Mouse (Mus musculus) gastrocnemius, postnatal 10 days (tissue): ENCODE data around the gene Angel1. TPM values are rescaled to one million over a fixed set of nuclear protein-coding genes. Genes with fewer than 3 reads are reported as not detected.

ENCODE experiments used
- DNase-seq: peaks from one replicate; pipeline ENCODE4 v3.0.0; 2021; ENCODE audit warnings: mixed read lengths
- long read RNA-seq, 2 experiments: library from polyadenylated mRNA; stranded (forward); transcript quantifications; one replicate each; pipeline ENCODE4 v2.0.0; 2021
- total RNA-seq, 2 experiments: library from RNA; stranded (reverse); gene quantifications; 2 replicates each; pipeline ENCODE4 v1.2.3; 2021

The Angel1 gene
- 1 to 10 TPM; 5.8 to 6.3 TPM for total RNA-seq
- long read RNA-seq, experiment 1, transcript Angel1-201 (10 exons, 3,850 nt): major isoform, 13 of 18 reads
- long read RNA-seq, experiment 1, partial matches to known transcripts: 0 of 18 reads
- long read RNA-seq, experiment 1, other reads (novel, unspliced or antisense): 5 of 18 reads
- long read RNA-seq, experiment 2, transcript Angel1-201 (10 exons, 3,850 nt): major isoform, 7 of 8 reads
- long read RNA-seq, experiment 2, partial matches to known transcripts: 0 of 8 reads
- long read RNA-seq, experiment 2, other reads (novel, unspliced or antisense): 1 of 8 reads

GRCm38 (mm10) chr12:86726120-86726640 lies at the start of gene Angel1:
Gene Angel1 (minus strand): TSS chr12:86726460.
- peak; percentile 97 for DNase-seq

DNA sequence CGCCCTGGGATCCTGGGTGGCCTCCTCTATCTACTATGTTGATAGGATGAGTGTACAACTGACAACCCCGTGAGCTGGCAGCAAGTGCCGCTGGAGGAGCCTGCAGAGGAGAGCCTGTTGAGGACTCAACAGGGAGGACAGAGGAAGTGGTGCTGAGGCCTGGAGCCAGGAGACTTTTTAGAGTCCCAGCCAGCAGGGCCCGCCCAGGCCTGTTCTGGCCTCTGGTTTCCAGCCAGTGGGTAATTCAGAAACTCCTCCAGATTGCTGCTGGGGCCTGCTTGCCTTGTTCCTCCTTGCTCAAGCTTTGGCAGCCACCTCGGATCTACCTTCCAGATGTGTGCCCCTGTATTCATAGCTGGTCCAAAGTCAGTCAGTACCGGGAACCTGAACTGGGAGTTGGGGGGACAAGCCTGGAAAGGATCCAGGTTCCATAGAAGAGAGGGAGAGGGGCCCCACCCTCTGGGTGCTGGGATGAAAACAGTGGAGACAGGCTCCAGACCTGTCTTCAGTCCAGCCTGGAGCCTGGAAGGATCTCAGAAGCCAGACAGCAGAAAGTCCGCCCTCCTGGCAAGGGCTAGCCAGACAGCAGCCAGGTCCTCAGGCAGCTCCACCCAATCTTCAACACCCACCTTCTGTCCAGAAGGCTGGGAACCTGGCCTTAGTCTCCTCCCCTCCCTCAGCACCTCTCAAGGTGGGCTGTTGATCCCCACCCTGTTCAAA lies 49.5 kb upstream of the Angel1 start:
- peak; percentile 60 for DNase-seq

GRCm38 (mm10) chr12:86772551-86772950 lies 46.3 kb upstream of the Angel1 start:
- no peak for DNase-seq

- DNase-seq: peak; percentile 96
These were observed 45.7 kb upstream of the Angel1 start for GRCm38 (mm10) chr12:86771823-86772427.

- no peak for DNase-seq
These were observed 44.7 kb upstream of the Angel1 start for GRCm38 (mm10) chr12:86770927-86771326.

- peak; percentile 73 for DNase-seq
These were observed 44.0 kb upstream of the Angel1 start for GRCm38 (mm10) chr12:86770261-86770670.

- DNase-seq: no peak
These were observed 43.6 kb upstream of the Angel1 start for GRCm38 (mm10) chr12:86769819-86770218.

GRCm38 (mm10) chr12:86768986-86769580 lies 42.8 kb upstream of the Angel1 start:
- peak; percentile 86 for DNase-seq

DNA sequence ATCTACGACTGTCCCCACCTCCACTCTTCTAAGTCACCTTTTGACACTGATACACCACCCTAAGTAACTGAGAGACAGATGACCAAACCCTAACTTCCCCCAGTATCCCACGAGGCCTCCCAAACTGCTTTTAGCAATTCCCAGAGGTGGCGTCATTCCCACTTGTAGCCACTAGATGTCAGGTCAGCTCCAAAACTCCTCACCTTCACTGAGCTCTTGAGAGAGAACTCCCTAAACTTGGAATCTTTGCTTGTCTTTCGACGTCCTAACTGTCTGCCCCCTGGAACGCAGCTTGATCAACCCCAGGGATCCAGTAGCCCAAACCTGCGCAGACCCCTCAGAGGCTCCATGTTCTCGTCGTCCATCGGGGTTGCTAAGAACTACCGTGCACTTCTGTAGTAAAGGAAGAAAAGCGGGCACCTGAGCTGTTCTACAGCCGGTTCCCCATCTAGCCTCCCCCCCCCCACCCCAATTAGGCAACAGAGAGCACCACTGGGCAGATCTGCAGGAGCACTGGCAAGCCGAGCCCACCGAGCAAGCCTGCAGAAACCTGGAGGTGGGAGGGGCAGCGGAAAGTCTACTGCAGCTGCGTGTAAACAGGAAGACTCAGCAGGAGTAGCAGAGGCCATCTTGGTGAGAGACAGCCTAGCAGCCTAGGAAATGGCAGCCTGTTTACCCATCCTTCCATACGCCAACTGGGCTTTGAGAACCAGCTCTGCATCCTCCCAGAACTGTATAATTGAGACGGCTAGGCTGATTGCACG lies 41.8 kb upstream of the Angel1 start:
- DNase-seq: peak; percentile 57

- no peak for DNase-seq
These were observed 40.2 kb upstream of the Angel1 start for GRCm38 (mm10) chr12:86766467-86766866.

- no peak for DNase-seq
These were observed 37.8 kb upstream of the Angel1 start for GRCm38 (mm10) chr12:86764060-86764459.

GRCm38 (mm10) chr12:86761036-86761435 lies 34.8 kb upstream of the Angel1 start:
- DNase-seq: no peak

DNA sequence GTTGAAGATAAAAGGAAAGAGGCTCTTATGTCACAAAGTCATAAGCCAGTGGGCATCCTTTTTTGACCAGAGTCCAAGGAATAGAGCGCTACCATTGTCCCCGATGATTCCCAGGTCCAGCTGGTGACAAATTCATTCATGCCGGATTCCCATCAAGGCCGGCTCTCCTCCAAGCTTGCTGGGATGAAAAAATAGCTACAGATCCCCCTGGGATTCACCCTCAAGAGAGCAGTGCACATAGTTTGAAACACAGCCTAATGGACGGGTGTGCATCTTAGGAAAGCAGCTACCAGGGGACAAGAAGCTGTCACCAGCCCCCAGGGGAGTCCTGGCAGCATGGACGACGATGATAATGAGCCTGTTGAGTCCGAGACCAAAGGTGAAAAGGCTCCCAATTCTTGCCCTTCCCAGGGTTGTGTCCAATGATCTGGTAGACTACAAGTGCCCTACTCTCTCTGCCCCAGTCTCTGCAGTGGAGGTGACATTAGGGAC lies 8.1 kb upstream of the Angel1 start, which contains the start of gene Lrrc74a:
Gene Lrrc74a, plus strand, starts transcription at position 51 of the 492 bp plus-strand sequence.
- DNase-seq: no peak

DNA sequence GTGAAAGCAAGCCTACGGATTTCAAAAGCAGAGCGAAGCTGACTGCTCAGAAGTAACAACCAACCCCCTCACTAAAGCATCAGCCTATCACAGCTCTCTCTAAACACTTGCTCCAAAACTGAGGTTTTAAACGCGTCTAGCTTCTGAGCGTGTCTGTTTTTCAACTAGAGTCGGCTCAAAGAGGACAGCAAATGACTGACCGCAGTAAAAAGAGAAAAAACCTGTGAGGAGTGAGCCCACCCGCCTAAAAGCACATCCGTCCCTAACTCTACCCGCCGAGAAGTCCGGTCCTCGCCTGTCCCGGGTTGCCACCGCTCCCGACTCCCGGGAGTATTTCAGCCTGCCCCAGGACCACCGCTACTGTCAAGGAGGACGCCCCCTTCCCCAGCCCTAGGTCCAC lies 554 bp downstream of the Angel1 start:
- DNase-seq: no peak

DNA sequence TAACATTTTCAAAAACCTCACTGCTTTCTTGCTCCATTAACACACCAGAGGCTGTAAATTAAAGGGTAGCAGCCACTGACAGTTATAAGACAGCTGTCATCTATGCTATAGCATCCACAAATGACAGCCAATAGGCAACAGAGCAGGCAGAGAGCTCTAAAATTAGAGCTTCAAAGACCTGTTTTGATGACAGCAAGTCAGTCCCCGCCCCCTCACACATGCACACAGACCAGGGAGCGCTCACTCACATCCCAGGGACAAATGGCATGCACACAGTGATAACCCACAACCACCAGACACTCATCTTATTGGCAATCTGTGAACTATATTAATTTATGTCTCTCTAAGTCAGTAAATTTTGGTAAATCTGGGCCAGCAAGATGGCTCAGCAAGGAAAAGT lies 2.0 kb downstream of the Angel1 start:
- no peak for DNase-seq

DNA sequence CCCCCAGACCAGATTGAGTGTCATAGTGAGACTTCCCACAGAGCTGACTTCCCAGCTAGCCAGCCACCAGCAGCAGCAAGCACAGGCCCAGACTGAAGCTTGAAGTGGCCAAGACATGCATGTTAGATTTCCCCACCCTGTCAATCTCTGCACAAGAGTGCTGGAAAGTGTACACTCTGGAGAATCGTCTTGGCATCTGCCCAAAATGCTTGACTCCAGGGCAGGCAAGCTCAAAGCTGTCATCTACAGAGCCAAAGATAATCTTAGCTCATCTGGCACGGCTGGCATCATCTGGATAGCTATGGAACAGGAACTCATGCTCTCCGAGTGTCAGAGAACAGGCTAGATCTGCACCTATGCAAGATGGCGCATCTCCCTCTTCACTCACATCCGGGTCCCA lies 4.8 kb downstream of the Angel1 start:
- no peak for DNase-seq

DNA sequence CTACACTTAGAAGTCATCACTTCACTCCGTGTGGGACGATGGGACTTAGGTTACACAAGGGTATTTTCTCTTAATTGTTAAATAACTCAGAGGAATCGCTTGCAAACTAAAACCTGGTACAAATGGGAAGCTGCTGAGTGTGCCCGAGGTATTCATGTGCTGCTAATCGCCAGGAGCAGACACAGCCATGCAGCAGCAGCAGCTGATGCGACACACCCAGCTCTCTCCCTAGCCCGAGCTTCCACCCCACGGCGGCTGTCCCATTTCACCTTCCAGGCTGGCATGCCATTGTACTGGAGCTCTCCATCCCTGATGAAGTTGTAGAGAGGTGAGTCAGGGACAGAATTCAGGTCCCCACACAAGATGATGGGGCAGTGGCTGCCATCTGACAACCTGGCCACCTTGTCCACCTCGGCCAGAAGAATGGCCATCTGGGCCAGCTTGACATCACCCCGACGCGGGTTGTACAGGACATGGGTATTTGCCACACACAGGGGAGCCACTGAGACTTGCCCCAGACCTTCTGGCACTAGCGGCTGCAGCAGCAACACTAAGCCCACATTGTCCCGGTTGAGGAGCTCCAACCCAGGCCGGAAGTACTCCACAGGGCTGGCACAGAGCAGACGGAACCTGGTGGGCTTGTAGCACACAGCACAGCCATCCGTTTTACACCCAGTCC lies 6.2 kb downstream of the Angel1 start:
- DNase-seq: no peak

DNA sequence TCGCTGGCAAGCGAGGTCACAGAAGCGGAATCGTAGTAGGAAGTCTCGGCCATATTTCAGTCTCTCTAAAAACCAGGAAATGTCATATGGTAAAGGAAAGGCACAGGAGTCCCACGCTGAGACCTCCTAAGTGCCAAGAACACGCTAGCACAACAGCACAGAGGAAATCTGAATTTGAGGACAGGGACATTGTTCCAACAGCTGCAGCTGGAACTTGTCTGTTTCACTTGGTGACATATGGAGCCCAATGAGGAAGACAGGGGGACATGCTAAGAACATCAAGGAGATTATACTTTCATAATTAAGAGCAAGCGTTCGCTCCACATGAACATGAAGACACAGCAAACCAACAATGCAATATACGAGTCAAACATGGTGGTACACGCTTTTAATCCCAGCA lies 9.3 kb downstream of the Angel1 start:
- no peak for DNase-seq

DNA sequence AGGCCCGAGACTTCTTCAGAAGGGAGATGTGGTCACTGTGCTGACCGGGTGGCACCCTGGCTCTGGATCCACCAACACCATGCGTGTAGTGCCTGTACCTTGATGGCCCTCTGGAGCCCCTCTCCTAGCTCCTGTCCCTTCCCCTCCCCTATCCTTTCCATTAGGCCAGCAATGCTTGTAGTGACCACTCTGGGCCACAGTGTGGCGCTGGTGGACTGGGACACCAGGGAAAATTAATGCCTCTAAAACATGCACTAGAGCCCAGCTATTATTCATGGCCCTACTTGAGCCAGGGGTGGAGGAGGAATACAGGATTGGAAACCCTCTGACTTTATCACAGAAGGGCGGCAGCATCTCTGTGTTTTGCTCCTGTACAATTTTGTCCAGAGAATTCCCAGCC lies 10.9 kb downstream of the Angel1 start:
- peak; percentile 81 for DNase-seq

DNA sequence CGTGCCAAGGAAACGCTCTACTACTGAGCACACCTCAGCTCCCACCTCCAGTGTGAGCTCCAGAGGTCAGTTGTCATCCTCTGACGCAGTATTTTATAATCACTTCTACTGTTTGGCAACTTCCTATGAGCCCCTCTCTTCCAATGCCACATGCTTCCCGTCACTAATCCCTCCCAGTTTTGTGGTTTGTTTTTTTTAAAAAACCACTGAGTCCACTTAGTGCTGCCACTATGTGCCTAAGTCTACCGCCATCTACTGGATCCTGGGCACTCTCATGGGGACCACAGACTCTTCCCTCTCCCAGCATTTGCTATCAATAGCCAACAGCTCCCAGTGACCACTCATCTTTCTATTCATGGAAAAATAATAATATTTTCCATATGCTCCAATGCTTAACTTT lies 12.2 kb downstream of the Angel1 start:
- no peak for DNase-seq

GRCm38 (mm10) chr12:86705843-86706242 lies 20.4 kb downstream of the Angel1 start:
- DNase-seq: no peak
